Mouse (Mus musculus) lung, postnatal 0 days (tissue): Measurements from ENCODE around the gene Elp5.

Experiments
- CTCF ChIP-seq: IDR thresholded peaks from 2 replicates; pipeline ENCODE4 v1.5.1; 2016; ENCODE audit warnings: antibody characterized with exemption, mild to moderate bottlenecking
- EP300 ChIP-seq: IDR thresholded peaks from 2 replicates; pipeline ENCODE4 v1.6.1; 2016; ENCODE audit warnings: antibody characterized with exemption, mild to moderate bottlenecking, control low read depth

- no peak for TF ChIP-seq CTCF
- TF ChIP-seq EP300: no peak
Measured at GRCm38 (mm10) chr11:70029829-70030550, 47.7 kb upstream of the Elp5 start.
